Mouse (Mus musculus) stomach, postnatal 0 days (tissue): Measurements from ENCODE around the gene Rpap3. TPM values are rescaled to one million over a fixed set of nuclear protein-coding genes. Genes with fewer than 3 reads are reported as not detected.
A peak's percentile ranks its signal among the peaks of the same experiment; 100 is the strongest.

Source experiments
- ATAC-seq: fragments of 200-750 bp; cut with Nextera tagmentation; 2 replicates; pipeline ENCODE4 v1.8.0; 2017; ENCODE audit not compliant: low FRiP score, low TSS enrichment
- DNase-seq: peaks from one replicate; pipeline ENCODE4 v3.0.0-alpha.2; 2016; ENCODE audit warnings: low spot score
- H3K27ac ChIP-seq: fragments of 300-500 bp; sonication (generic); replicated peaks from 2 replicates; pipeline ENCODE4 v1.5.1; 2014; ENCODE audit warnings: mild to moderate bottlenecking, control low read depth
- H3K27me3 ChIP-seq: fragments of 300-500 bp; sonication (generic); 2 replicates; pipeline ENCODE4 v1.6.1; 2014; ENCODE audit warnings: low read length; ENCODE audit not compliant: control insufficient read depth, insufficient read depth
- H3K36me3 ChIP-seq: fragments of 300-500 bp; sonication (generic); 2 replicates; pipeline ENCODE4 v1.6.1; 2014; ENCODE audit warnings: low read length, mixed read lengths; ENCODE audit not compliant: control insufficient read depth, insufficient read depth
- H3K4me1 ChIP-seq: fragments of 300-500 bp; sonication (generic); replicated peaks from 2 replicates; pipeline ENCODE4 v1.6.1; 2014; ENCODE audit warnings: antibody characterized with exemption; ENCODE audit not compliant: control insufficient read depth, insufficient read depth
- H3K4me2 ChIP-seq: fragments of 300-500 bp; sonication (generic); replicated peaks from 2 replicates; pipeline ENCODE4 v1.6.1; 2014; ENCODE audit warnings: low read depth, mild to moderate bottlenecking, control low read depth, moderate library complexity
- H3K4me3 ChIP-seq: fragments of 300-500 bp; sonication (generic); 2 replicates; pipeline ENCODE4 v1.5.1; 2014; ENCODE audit warnings: low read depth, low read length, control low read depth
- H3K9ac ChIP-seq: fragments of 300-500 bp; sonication (generic); 2 replicates; pipeline ENCODE4 v1.6.1; 2014; ENCODE audit warnings: mild to moderate bottlenecking, low read length, control low read depth, mixed read lengths
- H3K9me3 ChIP-seq: fragments of 300-500 bp; sonication (generic); 2 replicates; pipeline ENCODE4 v1.6.1; 2016; ENCODE audit warnings: low read length; ENCODE audit not compliant: control insufficient read depth
- CTCF ChIP-seq: IDR thresholded peaks from 2 replicates; pipeline ENCODE4 v1.5.1; 2016; ENCODE audit warnings: antibody characterized with exemption, low read depth, mild to moderate bottlenecking, moderate library complexity
- EP300 ChIP-seq: optimal IDR thresholded peaks from 2 replicates; pipeline ENCODE3; 2016; ENCODE audit warnings: antibody characterized with exemption
- WGBS: fragments of 180-500 bp; shearing (Covaris S2); extraction: QIAGEN DNeasy Blood & Tissue Kit; methylation state at CpG from one replicate; pipeline ENCODE4 v1.1.7; 2014; 5-methylcytosine and 5-hydroxymethylcytosine counted together
- polyA plus RNA-seq: library from polyadenylated mRNA; unstranded; fragments of >200 nt; fragmentation: Nextera tagmentation; extraction: Ambion mirVana; gene quantifications from 2 replicates; pipeline ENCODE4 v1.2.1, GENCODE M21; 2015

Gene Rpap3
- polyA plus RNA-seq, 1 experiment from 2014 or later, result 13.3 TPM

DNA sequence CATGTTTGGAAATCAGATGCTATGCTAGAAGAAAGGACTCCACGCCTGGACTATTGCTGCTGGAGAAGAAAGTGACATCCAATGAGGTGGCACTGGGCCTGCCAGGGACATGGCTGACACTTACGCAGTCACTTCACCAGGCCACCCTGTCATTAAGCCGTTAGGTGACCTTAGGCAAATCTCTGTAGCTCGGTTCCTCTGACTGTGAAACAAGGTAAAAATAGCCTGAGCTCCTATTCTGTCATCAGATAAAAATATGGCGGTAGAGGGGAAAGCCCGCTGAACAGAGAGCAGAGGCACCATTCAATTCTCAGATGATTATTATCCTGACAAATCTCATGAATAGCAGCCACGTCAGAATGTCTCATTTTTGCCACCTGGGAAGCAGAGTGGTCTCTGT, 36.4 kb upstream of the Rpap3 start:
- Histone ChIP-seq H3K9me3 (no peaks in the 10 kb centered on the region), H3K36me3 (no peaks in the 10 kb centered on the region), H3K9ac (no peak overlapping the region), H3K4me3 (no peak overlapping the region), H3K27me3 (no peaks in the 10 kb centered on the region), H3K4me1 (no peaks in the 10 kb centered on the region), H3K4me2 (no peak overlapping the region), H3K27ac (no peak overlapping the region)
- DNase-seq (no peak), ATAC-seq (no peak)
- WGBS, result 64% methylated on average over 7 of the region's 7 CpGs
- no peak for TF ChIP-seq CTCF
- no peak for TF ChIP-seq EP300

DNA sequence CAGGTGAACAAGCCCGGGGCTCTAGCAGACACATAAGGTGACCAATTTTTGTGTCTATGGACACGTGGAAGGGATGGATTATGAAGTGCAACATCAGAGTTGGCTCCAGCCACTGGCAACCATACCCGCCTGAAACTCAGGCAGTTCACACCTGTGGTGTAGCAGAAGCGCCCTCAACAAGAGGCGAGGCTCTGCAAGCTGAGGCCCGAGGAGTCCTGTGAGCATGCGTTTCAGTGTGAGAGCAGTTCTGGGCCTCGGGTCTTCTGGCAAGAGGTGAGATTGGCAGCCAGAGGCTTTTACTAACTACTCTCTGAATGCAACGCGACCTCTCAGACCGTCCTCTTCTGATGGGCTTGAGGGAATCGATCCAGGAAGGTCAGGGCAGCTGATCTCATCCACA, 36.0 kb upstream of the Rpap3 start:
- TF ChIP-seq EP300, result no peak
- no peak for TF ChIP-seq CTCF
- Histone ChIP-seq H3K27me3 (no peaks in the 10 kb centered on the region), H3K9ac (no peak overlapping the region), H3K4me3 (no peak overlapping the region), H3K9me3 (no peaks in the 10 kb centered on the region), H3K4me2 (no peak overlapping the region), H3K27ac (no peak overlapping the region), H3K36me3 (no peaks in the 10 kb centered on the region), H3K4me1 (no peaks in the 10 kb centered on the region)
- DNase-seq (no peak), ATAC-seq (no peak)
- WGBS, result 74% methylated on average over 12 of the region's 12 CpGs

GRCm38 (mm10) chr15:97740283-97740732, 34.7 kb upstream of the Rpap3 start:
- Histone ChIP-seq H3K9ac (no peak overlapping the region), H3K4me1 (no peaks in the 10 kb centered on the region), H3K27me3 (no peaks in the 10 kb centered on the region), H3K9me3 (no peaks in the 10 kb centered on the region), H3K4me2 (no peak overlapping the region), H3K36me3 (no peaks in the 10 kb centered on the region), H3K4me3 (no peak overlapping the region), H3K27ac (no peak overlapping the region)
- 72% methylated on average over 9 of the region's 9 CpGs for whole genome bisulfite sequencing
- ATAC-seq (no peak), DNase-seq (no peak)
- TF ChIP-seq CTCF (no peak), EP300 (no peak)

DNA sequence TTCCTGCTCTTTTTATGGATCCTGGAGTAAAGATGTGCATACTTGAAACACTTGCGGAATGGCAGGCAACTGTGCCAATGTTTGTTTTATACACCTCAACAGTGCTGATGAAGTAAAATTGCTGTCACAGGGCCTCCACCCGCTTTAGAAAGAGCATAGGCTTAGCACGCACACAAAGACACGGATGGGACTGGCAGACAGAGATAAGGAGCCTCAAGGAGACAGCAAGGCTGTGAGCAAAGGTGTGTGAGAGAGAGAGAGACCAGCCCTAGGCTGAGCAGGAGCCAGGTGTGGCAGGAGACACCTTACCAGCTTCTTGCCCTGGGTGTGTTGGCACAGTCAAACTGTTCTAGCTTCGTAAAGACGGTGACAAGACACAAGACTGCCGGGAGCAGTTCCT, 33.3 kb upstream of the Rpap3 start:
- H3K4me3 ChIP-seq, result no peak overlapping the region
- H3K36me3 ChIP-seq, result no peaks in the 10 kb centered on the region
- H3K9ac ChIP-seq, result no peak overlapping the region
- no peak overlapping the region for H3K27ac ChIP-seq
- H3K27me3 ChIP-seq, result no peaks in the 10 kb centered on the region
- 70% methylated on average over 7 of the region's 7 CpGs for WGBS
- H3K9me3 ChIP-seq, result no peaks in the 10 kb centered on the region
- ATAC-seq (no peak), DNase-seq (no peak)
- H3K4me1 ChIP-seq, result no peaks in the 10 kb centered on the region
- no peak overlapping the region for H3K4me2 ChIP-seq
- TF ChIP-seq CTCF (no peak), EP300 (no peak)

GRCm38 (mm10) chr15:97731988-97732387, 26.4 kb upstream of the Rpap3 start:
- no peaks in the 10 kb centered on the region for H3K9me3 ChIP-seq
- WGBS, result 86% methylated on average over 11 of the region's 11 CpGs
- no peaks in the 10 kb centered on the region for H3K36me3 ChIP-seq
- H3K4me3 ChIP-seq, result no peak overlapping the region
- H3K4me1 ChIP-seq, result no peaks in the 10 kb centered on the region
- H3K9ac ChIP-seq, result no peak overlapping the region
- no peaks in the 10 kb centered on the region for H3K27me3 ChIP-seq
- ATAC-seq (no peak), DNase-seq (no peak)
- TF ChIP-seq CTCF (no peak), EP300 (no peak)
- no peak overlapping the region for H3K27ac ChIP-seq
- H3K4me2 ChIP-seq, result no peak overlapping the region

DNA sequence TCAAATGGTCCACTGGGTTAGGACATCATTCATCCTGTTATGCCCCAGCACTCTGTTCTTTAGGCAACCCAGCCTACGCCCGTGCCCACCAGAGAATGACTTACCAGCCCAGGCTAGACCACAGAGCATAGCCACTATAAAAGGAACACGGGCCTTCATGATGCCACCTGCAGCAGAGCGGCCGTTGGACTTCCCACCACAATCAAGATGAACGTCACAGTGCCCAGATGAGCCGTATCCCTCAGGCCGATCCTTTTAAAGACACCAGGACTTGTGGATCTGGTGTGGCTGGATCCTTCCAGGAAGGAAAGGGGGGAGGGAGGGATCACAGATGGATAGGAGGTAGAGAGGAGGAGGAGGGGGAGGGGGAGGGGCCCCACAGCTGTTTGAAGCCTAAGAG, 25.5 kb upstream of the Rpap3 start, which contains the start of gene Endou:
Endou (minus strand) TSS at position 229 of the 400 bp plus-strand sequence.
- H3K36me3 ChIP-seq, result no peaks in the 10 kb centered on the region
- DNase-seq (no peak), ATAC-seq (peak; percentile 38; the same call in 1 of the 2 replicates)
- no peak within 1 kb of the TSS for H3K27ac ChIP-seq
- no peaks in the 10 kb centered on the region for H3K27me3 ChIP-seq
- no peak within 1 kb of the TSS; the same call in 1 of the 2 replicates for H3K4me2 ChIP-seq
- H3K9me3 ChIP-seq, result no peaks in the 10 kb centered on the region
- WGBS, result 81% methylated on average over 8 of the region's 8 CpGs
- H3K4me3 ChIP-seq, result no peak within 1 kb of the TSS
- H3K4me1 ChIP-seq, result no peaks in the 10 kb centered on the region
- no peak within 1 kb of the TSS for H3K9ac ChIP-seq
- no peak for TF ChIP-seq EP300
- TF ChIP-seq CTCF, result no peak
